Mouse (Mus musculus) embryo, embryonic 9.5 days (tissue): ENCODE measurements at regions not wholly inside any gene's neighbourhood (a gene's known extent, or its start where the extent isn't known, plus 50 kb on each side); places are given as distances from the start of the nearest gene placed in this dataset.
A peak's percentile ranks its signal among the peaks of the same experiment; 100 is the strongest.

ENCODE experiments used
- DNase-seq: peaks from one replicate; pipeline ENCODE4 v3.0.0-alpha.2; 2017; ENCODE audit errors: extremely low spot score

DNA sequence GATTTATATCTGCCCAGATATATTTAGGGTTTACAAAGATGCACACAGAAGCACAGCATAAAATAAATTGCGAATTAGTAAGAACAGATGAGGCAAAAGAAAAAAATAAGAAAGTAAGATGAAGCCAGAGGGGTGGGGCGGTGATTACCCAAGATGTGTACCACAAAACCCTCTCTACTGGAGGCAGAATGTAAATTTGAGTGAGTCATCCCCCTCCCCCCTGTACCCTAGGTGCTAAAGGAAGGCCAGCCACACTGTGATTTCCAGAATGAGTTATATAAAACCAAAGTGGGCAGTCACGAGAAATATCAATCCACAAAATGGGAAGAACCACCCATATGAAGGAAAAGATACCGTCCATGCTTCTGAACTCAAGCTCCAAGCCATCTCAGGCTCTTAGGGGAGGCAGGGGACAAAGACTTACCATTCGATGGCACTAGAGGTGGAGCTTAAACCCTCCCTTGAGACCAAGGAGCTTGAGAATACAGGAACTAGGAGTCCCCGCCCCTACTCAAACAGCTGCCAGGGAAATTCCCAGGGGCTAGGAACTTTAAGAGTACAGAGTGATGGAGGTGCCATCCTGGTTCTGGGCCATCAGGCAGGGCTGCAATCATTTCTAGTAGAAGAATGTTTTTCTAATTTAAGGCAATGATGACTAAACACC is 383.8 kb downstream of the Bcor start:
- DNase-seq = no peak

DNA sequence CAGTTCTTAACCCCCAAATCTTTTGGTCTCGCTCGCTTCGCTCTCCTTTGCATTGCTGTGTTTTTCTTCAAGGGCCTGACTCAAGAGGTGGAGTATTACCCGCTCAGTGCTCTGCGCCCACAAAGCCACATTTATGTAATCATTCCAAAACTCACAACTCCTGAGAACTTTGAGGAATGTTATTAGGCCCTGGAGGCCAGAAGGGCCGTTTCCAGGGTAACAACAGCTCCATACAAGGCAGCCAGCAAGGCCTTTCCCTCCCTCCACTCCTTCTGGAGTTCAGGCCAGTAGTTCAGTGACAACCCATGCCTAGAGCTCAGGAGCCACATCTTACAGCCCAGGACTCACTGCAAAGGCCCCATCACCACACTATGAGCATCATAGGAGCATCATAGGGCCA is 365.1 kb downstream of the Bcor start:
- no peak for DNase-seq

DNA sequence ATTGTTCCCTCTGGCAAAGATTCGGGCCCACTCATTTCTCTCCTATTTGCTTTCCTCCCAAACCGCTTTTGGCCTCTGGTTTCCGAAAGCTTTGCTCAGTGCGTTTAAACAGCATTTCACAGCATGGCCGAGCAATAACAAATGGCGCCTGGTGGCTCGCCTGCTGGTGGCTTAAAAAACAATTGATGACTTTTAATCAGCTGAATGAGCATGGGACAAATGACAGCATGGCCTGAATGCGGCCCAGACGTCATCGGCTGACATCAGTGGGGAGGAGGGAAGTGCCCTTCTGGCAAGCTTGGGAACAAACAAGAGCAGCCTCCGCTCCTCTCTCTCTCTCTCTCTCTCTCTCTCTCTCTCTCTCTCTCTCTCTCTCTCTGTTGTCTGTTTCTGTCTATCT is 362.3 kb downstream of the Bcor start:
- peak; percentile 46 for DNase-seq

GRCm38 (mm10) chrX:11798326-11798725 is 361.8 kb downstream of the Bcor start:
- DNase-seq = no peak

- DNase-seq = no peak
These were observed 359.7 kb downstream of the Bcor start for GRCm38 (mm10) chrX:11800400-11800941.

GRCm38 (mm10) chrX:11801208-11801607 is 358.9 kb downstream of the Bcor start:
- no peak for DNase-seq

GRCm38 (mm10) chrX:11801621-11802020 is 358.5 kb downstream of the Bcor start:
- DNase-seq = no peak

DNA sequence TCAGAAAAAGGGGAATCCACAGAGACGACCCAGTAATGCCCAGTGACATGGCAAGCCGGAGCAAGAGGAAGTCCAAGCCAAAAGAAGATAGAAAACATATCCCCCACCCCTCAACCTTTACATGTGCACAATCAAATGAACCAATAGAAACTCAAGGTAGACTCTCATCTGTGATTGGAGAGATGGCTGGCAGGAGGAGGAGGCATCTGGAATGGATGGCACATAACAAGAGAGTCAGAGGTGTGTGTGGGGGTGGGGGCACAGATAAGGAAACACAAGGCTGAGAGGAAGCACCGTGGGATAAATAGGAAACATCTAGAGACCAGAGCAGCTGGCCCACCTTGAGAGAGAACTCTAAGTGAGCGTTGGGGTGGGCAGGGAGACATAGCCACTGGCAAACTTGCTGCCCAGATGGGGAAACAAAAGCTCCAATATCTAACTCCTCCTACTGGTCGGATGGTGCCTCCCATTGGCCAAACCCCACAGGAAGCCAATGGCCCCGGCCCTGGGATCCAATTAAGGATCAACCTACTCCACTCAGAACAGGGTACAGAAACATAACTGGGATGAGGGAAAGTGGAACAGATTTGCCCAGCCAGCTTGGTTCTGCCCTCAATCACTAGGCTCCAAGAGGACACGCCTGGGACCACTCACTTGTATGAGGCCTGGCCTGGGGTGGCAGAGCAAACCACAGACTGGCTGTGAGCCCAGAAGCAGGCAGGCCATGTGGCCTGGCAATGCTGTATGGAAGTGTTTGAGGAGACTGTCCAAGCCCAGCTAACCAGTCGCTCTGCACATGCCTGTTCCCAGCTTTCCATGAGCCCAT is 357.9 kb downstream of the Bcor start:
- no peak for DNase-seq

- no peak for DNase-seq
These were observed 356.9 kb downstream of the Bcor start for GRCm38 (mm10) chrX:11803239-11803638.

DNA sequence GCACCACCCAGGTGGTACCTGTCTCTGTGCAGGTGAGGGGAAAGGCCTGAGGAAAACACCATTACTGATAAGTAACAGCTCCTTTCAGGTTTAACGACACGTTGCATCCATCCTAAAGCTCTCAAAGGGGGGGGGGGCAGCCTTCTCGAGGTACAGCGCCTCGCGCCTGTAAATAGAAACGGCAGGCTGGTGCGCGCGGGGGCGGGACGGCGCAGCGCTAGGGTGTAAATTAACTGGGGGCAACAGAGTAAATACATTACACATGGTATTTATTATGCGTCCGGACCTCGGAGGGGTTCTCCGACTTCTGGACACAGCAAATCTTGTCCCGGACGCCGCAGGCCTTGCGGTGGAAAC is 353.3 kb downstream of the Bcor start:
- peak; percentile 34 for DNase-seq

DNA sequence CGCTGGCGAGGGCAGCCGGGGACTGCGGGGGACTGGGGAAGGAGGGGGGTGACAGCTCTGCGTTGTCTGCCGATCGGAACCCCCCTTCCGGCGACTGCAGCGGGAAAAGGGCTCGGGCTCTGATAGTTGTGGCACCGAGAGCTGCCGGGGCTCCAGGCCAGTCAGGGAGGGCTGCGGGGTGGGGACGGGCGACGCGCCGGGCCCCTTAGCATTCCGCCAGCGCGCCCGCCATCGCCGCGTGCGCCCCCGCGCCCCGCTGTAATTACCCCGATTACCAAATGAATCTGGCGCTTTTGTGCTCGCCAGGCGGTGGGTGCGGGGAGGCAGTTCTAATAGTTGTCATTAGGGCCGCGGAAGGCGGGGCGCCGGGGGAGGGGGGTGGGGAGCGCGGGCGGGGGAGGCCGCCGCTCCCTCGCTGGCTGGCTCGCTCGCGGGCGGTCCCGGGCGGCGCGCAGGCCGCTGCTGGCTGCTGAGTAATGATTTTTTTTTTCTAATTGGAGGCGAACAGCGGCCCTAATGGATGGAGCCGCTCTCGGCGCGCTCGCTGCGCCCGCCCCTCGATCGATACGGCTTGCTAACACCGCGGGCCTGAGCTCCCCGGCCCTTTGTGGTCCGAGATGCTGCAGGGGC is 352.8 kb downstream of the Bcor start:
- DNase-seq = peak; percentile 48

DNA sequence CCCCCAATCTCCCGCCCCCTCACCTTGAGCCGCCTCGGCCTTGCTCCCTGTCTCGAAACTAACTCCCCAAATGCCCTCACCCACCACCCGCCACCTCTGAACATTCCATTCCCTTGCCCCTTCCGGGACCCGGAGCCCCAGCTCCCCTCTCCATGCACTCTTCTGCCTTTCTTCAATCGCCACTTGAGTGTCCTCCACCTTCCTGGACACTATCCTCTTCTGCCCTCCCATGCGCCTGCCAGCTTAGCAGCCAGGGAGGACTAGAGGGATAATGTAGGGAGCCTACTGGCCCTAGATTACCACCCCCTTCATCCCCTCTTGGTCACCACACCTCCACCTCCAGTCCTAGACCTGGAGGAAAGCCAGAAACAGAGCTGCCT is 352.3 kb downstream of the Bcor start:
- DNase-seq = peak; percentile 27

GRCm38 (mm10) chrX:11808911-11809310 is 351.2 kb downstream of the Bcor start:
- DNase-seq = no peak

- no peak for DNase-seq
These were observed 345.3 kb downstream of the Bcor start for GRCm38 (mm10) chrX:11814861-11815260.

GRCm38 (mm10) chrX:11815864-11816263 is 344.3 kb downstream of the Bcor start:
- no peak for DNase-seq

GRCm38 (mm10) chrX:11818634-11819033 is 341.5 kb downstream of the Bcor start:
- no peak for DNase-seq

DNA sequence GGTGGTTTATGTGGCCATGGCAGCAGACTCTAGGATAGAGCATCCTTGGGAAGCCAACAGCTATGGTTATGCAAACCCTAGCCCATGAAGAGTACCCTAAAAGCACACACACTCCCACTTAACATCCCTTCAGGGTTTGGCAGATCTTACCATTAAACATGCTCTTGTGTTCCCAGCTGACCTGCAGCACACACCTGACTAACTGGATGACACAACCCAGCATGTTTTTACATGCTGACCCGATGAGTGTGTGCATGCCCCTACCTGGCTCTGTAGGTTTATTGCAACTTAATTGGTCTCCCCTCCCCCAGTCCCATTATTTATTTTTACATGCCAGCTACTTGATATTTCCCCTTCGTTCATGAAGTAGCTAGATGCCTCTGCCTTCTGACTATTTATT is 339.0 kb downstream of the Bcor start:
- DNase-seq = no peak

GRCm38 (mm10) chrX:11821880-11822768 is 338.0 kb downstream of the Bcor start:
- no peak for DNase-seq

DNA sequence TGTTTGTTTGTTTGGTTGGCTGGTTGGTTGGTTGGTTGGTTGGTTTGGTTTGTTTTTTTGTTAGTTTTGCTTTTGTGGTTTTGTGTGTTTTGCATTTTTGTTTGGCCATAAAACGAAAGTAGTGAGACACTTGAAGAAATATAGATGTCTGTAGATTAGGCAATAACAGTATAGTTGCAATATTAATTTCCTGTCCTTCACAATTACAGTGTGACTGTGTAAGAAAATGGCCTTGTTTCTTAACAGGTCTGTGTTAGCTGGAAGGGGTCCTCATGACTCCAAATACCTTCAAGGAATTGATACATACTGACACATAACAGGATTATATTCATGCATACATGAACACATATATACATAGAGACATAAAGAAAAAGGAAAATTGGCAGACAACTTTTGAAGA is 334.2 kb downstream of the Bcor start:
- no peak for DNase-seq

DNA sequence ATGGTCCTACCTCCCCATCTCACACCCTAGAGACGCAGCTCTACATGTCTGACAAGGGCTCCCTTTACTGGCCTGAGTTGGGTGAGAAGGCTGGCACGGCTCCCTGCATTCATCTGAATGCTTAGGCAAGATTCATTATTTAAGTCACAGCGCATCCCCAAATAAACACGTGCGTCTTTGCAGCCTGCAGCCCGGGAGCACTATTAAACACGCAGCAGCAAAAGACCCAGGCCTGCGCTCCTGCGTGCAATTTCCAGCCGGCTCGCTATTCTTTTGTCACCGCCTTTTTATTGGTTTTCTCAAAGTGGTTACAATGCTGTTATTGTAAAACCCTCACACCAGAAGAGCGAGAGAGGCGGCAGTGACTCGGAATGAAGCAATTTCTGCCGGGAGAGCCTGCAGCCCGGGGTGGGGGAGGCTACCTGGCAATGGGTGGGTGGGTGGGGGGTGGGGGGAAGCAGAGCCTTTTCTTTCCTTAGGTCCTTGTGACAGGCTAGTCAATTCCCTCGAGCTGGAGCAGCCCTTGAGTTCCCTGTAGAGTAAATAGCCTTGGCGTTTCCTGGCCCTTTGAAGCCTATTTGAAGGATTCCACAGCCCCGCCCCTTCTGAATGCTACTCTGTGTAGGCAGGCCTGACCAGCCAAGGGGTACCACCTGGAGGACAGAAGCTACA is 333.3 kb downstream of the Bcor start:
- peak; percentile 14 for DNase-seq

GRCm38 (mm10) chrX:11829411-11830002 is 330.6 kb downstream of the Bcor start:
- DNase-seq = no peak
